Mouse (Mus musculus) left cerebral cortex, adult 9 months (tissue): Measurements from ENCODE around the gene Ctbp2.
"Not testable (repeated sequence)": the region's sequence is repeated elsewhere in the genome, so short reads cannot be mapped to it uniquely, and the experiment has no call there.

Experiments used
- DNase-seq, 2 experiments: peaks; one replicate each; pipeline ENCODE4 v3.0.0; 2022; ENCODE audit warnings: low spot score in 2 of 2

The Ctbp2 gene

GRCm38 (mm10) chr7:133120221-133120751, 3.9 kb downstream of the Ctbp2 start:
- DNase-seq, result no peak

- no peak for DNase-seq
Measured at GRCm38 (mm10) chr7:133117815-133118214, 6.3 kb downstream of the Ctbp2 start.

- no peak for DNase-seq
Measured at GRCm38 (mm10) chr7:133116542-133116941, 7.6 kb downstream of the Ctbp2 start.

- no peak for DNase-seq
Measured at GRCm38 (mm10) chr7:133115886-133116285, 8.3 kb downstream of the Ctbp2 start.

GRCm38 (mm10) chr7:133114847-133115470, 9.2 kb downstream of the Ctbp2 start:
- no peak for DNase-seq

- DNase-seq, result no peak
Measured at GRCm38 (mm10) chr7:133113185-133113895, 10.8 kb downstream of the Ctbp2 start.

- DNase-seq, result no peak
Measured at GRCm38 (mm10) chr7:133112351-133112831, 11.8 kb downstream of the Ctbp2 start.

GRCm38 (mm10) chr7:133109442-133109841, 14.7 kb downstream of the Ctbp2 start:
- DNase-seq, result no peak

- DNase-seq, result peak in 1 of 2 experiments; percentile 53
Measured at GRCm38 (mm10) chr7:133108695-133109094, 15.5 kb downstream of the Ctbp2 start.

GRCm38 (mm10) chr7:133102578-133102977, 21.6 kb downstream of the Ctbp2 start:
- DNase-seq, result no peak

GRCm38 (mm10) chr7:133101070-133101469, 23.1 kb downstream of the Ctbp2 start:
- no peak for DNase-seq

- DNase-seq, result no peak
Measured at GRCm38 (mm10) chr7:133100178-133100577, 24.0 kb downstream of the Ctbp2 start.

GRCm38 (mm10) chr7:133099266-133099665, 24.9 kb downstream of the Ctbp2 start:
- no peak for DNase-seq

GRCm38 (mm10) chr7:133098118-133098793, 25.9 kb downstream of the Ctbp2 start:
- no peak for DNase-seq

- DNase-seq, result not testable (repeated sequence)
Measured at GRCm38 (mm10) chr7:133095610-133096009, 28.5 kb downstream of the Ctbp2 start.

- no peak for DNase-seq
Measured at GRCm38 (mm10) chr7:133094711-133095495, 29.3 kb downstream of the Ctbp2 start.

- no peak for DNase-seq
Measured at GRCm38 (mm10) chr7:133094161-133094560, 30.0 kb downstream of the Ctbp2 start.

GRCm38 (mm10) chr7:133093731-133094130, 30.4 kb downstream of the Ctbp2 start:
- DNase-seq, result no peak

GRCm38 (mm10) chr7:133090641-133091040, 33.5 kb downstream of the Ctbp2 start:
- no peak for DNase-seq

- DNase-seq, result no peak
Measured at GRCm38 (mm10) chr7:133089621-133090260, 34.4 kb downstream of the Ctbp2 start.

GRCm38 (mm10) chr7:133088830-133089261, 35.3 kb downstream of the Ctbp2 start:
- DNase-seq, result peak; percentile 22 to 50
